Mouse (Mus musculus) brain, embryonic 14.5 days (tissue): ENCODE data around the gene Crtac1. TPM values are rescaled to one million over a fixed set of nuclear protein-coding genes. Genes with fewer than 3 reads are reported as not detected.

Experiments used
- DNase-seq: peaks from one replicate; pipeline ENCODE4 v3.0.0-alpha.2; 2011; ENCODE audit warnings: low read depth
- CTCF ChIP-seq: fragments of 200-500 bp; IDR thresholded peaks from 2 replicates; pipeline ENCODE4 v1.5.1; 2012; ENCODE audit warnings: inconsistent platforms, mild to moderate bottlenecking, moderate library complexity, borderline replicate concordance; ENCODE audit not compliant: insufficient read depth, insufficient read length; ENCODE audit errors: extremely low read depth
- POLR2A ChIP-seq: fragments of 200-500 bp; IDR thresholded peaks from 2 replicates; pipeline ENCODE4 v1.6.1; 2012; ENCODE audit warnings: mild to moderate bottlenecking, inconsistent platforms, borderline replicate concordance; ENCODE audit not compliant: poor library complexity, insufficient read depth, insufficient read length, severe bottlenecking; ENCODE audit errors: extremely low read depth
- polyA plus RNA-seq: library from polyadenylated mRNA; depleted of rRNA; stranded (reverse); fragments of >200 nt; gene quantifications from 2 replicates; pipeline ENCODE4 v1.2.3, GENCODE M21; 2012; rRNA removed

Gene Crtac1
- polyA plus RNA-seq, 1 experiment, result 21.7 TPM

DNA sequence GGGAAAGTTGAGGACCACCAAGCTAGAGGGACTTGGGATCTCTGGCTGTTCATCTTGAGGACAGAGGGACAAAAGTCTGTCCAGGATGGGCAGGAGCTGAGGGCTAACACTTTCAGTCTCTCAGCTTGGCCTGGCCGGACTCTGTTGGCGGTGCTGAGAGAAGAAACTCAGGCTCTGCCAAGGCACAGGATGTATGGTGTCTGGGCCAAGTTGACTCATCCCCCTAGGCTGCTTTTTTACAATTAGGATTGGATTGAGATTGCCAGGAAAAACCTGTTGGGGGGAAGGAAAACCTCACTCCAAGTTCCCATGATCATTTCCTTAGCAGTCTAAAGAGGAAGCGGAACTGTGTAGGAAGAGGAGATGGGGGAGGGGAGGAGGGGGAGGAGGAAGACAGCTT lies 173.6 kb downstream of the Crtac1 start:
- DNase-seq, result no peak
- no peak for TF ChIP-seq CTCF
- no peak for TF ChIP-seq POLR2A

GRCm38 (mm10) chr19:42257241-42257635 lies 174.3 kb downstream of the Crtac1 start:
- no peak for TF ChIP-seq CTCF
- no peak for TF ChIP-seq POLR2A
- DNase-seq, result no peak

- peak; percentile 83 for DNase-seq
- TF ChIP-seq CTCF, result no peak
Measured at GRCm38 (mm10) chr19:42256611-42257240, 174.9 kb downstream of the Crtac1 start.

- peak; percentile 32; the same call in 1 of the 2 replicates for TF ChIP-seq CTCF
- TF ChIP-seq POLR2A, result no peak
Measured at GRCm38 (mm10) chr19:42255784-42256610, 175.6 kb downstream of the Crtac1 start.

DNA sequence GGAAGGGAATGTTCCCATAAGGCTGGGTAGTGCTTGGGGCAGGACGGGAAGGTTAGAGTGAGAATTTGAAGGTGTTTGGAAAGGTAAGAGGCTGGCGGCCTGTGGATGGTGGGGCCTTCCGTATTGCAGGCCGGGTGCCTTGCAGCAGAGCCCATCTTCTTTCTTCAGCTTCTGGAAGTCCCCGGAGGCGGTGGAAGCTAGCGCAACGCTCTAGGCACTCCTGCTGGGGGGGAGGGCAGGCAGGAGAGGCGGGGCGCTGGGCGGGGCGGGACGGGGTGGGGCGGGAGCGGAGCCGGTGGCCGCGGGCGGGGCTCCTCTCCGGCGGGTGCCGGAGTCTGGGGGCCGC lies 176.2 kb downstream of the Crtac1 start:
- TF ChIP-seq POLR2A (0 out of 2 replicates have a peak, but pooled peaks have one; percentile 12), CTCF (no peak)
- peak; percentile 80 for DNase-seq

More at GRCm38 (mm10) chr19:42255784-42256610, 175.6 kb downstream of the Crtac1 start:
- peak; percentile 87 for DNase-seq

DNA sequence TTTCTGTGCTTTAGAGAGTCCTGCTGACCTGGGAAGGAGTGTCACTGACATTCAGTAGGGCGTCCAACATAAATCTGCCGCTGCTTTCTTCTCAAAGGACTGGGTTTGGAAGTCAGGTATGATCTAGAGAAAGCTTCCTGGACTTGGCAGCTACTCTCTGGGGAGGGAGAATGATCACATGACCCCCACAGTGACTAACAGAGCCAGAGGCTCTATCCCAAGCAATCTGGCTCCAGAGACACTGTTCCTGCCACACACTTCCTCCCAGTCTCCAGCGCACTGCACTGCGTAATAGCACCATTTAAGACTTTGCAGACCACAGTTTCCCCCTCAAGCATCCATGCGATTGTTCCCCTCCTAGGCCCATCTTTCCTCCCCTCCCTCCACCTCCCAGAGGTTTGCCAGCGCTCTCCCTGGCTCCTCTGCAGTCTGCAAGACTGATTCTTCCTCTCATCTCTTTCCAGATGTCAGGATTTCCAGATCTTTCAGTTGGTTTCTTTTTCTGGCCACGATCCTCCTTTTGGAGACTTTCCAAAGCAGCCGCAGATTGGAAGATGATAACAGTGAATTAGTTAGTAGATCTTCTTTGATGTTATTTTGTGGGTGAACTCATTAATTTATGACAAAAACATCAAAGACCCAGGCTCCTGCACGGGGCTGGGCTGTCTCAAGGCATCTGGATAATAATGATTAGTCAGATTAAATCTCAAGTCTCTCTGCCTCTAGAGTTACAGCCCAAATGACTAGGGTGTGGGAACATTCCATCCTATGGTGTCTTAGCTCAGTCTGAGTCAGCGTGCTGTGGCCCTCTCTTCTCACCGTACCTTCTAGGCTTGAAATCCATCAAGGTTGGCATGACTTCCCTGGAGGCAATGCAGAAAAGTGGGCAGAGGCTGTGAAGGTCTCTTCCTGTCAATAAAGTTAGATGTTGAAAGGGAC lies 181.3 kb downstream of the Crtac1 start:
- no peak for DNase-seq
- TF ChIP-seq CTCF (no peak), POLR2A (no peak)

DNA sequence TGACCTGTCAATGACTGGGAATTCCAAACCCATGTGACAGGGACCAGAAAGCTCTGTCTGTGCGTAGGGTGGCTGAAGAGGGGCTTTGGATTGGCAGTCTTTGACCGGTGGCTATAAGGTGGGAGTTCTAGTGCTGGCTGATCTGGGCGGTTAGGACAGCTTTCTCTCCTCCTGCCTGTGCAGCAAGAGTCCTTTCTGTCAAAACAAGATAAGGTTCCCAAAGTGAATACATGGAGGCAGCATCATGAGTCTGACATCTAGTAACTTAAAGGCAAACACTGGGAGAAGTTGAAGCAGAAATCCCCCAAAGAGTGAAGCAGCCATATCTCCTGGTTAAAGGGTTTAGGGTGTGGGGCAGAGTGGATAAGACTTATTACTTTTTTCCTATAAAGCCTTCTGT lies 184.1 kb downstream of the Crtac1 start, which contains the start of gene Golga7b:
Golga7b (plus strand) TSS at position 56 of the 400 bp plus-strand sequence.
- TF ChIP-seq CTCF (no peak), POLR2A (no peak)
- DNase-seq, result no peak

DNA sequence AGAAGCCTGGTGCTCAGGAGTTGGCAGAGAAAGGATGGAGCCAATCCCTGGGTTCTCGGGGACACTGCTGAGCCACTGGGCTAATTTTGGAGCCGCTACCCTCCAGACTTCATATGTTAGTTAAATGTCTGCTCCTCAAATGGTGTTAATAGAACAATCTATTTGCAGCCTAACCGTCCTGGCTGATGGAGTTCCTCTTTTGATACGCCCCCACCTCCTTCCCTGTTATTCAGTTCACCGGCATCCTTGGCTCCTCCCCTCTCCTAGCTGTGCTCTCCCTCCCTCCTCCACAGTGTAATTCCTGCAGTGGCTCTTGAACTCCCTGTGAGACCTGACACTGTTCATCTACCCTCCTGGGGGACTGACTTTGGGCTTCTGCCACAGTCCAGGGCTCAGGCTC lies 185.0 kb downstream of the Crtac1 start:
- TF ChIP-seq POLR2A, result no peak
- TF ChIP-seq CTCF, result no peak
- no peak for DNase-seq

GRCm38 (mm10) chr19:42243401-42243800 lies 188.2 kb downstream of the Crtac1 start:
- DNase-seq, result no peak
- TF ChIP-seq POLR2A, result no peak
- TF ChIP-seq CTCF, result no peak

- no peak for DNase-seq
- TF ChIP-seq POLR2A (no peak), CTCF (no peak)
Measured at GRCm38 (mm10) chr19:42240881-42241280, 190.7 kb downstream of the Crtac1 start.

GRCm38 (mm10) chr19:42238341-42238715 lies 193.3 kb downstream of the Crtac1 start:
- no peak for TF ChIP-seq CTCF
- TF ChIP-seq POLR2A, result no peak
- no peak for DNase-seq

DNA sequence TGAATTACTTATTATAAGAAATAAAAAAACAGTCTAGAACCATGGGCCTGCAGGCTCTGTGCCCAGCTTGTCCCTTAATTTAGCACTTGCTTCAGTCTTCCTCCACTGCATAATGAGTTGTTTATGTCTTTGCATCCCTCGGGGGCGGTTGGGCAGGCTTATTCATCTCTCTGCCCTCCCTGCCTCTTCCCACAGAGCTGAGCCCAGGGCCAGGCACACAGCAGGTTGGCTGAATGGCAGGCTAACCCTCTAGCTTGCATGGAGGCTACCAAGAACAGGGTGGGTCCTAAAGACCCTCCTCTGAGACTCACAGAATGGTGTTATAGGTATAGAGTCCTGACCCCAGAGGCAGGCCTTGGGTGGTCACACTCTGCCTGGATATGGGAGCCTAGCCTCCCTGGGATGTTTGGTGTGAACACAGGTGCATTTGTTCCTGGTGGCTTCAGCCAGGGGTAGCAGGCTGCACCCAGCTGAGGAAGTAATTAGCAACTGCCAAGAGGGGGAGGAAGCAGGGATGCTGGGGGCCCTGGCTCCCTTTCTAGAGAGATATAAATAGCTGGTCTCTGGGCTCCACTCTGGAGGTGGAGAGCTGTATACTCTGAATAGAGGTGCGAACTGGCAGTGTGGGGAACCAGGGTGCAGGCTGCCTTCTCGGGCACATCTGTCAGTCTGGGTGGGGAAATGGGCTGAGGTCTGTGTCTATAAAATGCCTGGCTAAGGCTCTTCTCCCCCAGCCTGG lies 193.8 kb downstream of the Crtac1 start:
- peak; percentile 81 for DNase-seq
- no peak for TF ChIP-seq POLR2A
- TF ChIP-seq CTCF, result no peak

Other genes with a start within 250 kb of the Crtac1 start
- 4.5 and 4.6 TPM in 2 replicates for gene Sfrp5, start 229.5 kb downstream of the Crtac1 start, polyA plus RNA-seq
- 20.5 and 33.7 TPM in 2 replicates for gene Golga7b, start 184.2 kb downstream of the Crtac1 start, polyA plus RNA-seq
- 8.7 and 13.4 TPM in 2 replicates for gene R3hcc1l, start 87.0 kb upstream of the Crtac1 start, polyA plus RNA-seq
- gene Loxl4, start 181.0 kb upstream of the Crtac1 start, polyA plus RNA-seq, result 0.20 and 0.63 TPM in 2 replicates